Mouse (Mus musculus): ENCODE results near the gene Gm5485. TPM values are rescaled to one million over a fixed set of nuclear protein-coding genes. Genes with fewer than 3 reads are reported as not detected.

Gm5485 gene
- polyA plus RNA-seq (2012; rRNA removed): 0.05 TPM in 1 of 2 replicates, not detected in the other

DNA sequence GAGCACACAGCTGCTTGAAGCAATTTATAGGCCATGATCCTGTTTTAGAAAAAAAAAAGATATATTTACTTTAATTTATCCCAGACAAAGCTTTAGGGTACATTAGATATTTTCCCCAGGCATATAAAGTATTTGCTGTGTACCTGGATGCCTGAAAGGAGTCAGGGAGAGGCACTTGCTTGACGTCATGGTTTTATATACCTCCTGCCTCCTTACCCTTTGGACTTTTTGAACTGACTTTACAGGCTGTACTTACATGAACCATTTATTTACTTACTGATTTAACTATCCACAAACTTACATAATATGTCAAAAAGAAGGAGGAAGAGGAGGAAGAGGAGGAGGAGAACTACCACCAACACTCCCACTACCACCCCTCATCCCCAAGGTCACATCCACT is at the start of gene Gm5485:
TSS of gene Gm5485 (minus strand) at position 171 of the 400 bp plus-strand sequence.

DNA sequence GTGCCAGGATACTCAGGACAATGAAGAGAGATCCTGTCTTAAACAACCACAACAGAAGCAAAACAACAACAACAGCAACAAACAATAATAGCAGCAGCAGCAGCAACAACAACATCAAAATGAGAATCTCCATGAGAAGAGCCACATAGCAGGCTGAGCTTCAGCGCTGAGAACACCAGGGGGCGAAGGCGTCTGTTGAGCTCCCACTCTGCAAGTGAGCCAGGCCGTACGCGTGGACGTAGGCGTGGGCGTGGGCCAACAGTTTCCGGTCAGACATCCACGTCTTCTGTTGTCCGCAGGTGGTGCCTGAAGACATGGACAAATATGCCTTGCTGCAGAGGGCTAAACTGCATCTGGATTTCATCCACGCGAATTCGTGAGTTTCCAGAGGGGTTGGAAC is 18.8 kb upstream of the Gm5485 start, which contains the start of gene Morc1:
TSS of gene Morc1 (plus strand) at position 211 of the 400 bp plus-strand sequence.

Other genes with a start within 250 kb of the Gm5485 start
- gene Dppa4, start 128.7 kb downstream of the Gm5485 start, polyA plus RNA-seq (2012; rRNA removed): not detected in 2 replicates
- not detected in 2 replicates for gene Dppa2, start 108.5 kb downstream of the Gm5485 start, polyA plus RNA-seq (2012; rRNA removed)
- gene Morc1, start 18.8 kb upstream of the Gm5485 start, polyA plus RNA-seq (2012; rRNA removed): 0.02 TPM in 1 of 2 replicates, not detected in the other

Data from liver, embryonic 18 days (tissue).